Mouse (Mus musculus) midbrain, embryonic 10.5 days (tissue): Measurements from ENCODE around the gene Ubxn1. TPM values are rescaled to one million over a fixed set of nuclear protein-coding genes. Genes with fewer than 3 reads are reported as not detected.
A peak's percentile ranks its signal among the peaks of the same experiment; 100 is the strongest.

ENCODE experiments used
- DNase-seq: peaks from one replicate; pipeline ENCODE4 v3.0.0-alpha.2; 2017; ENCODE audit warnings: low spot score
- H3K27ac ChIP-seq: fragments of 300-500 bp; sonication (generic); replicated peaks from 2 replicates; pipeline ENCODE4 v1.5.1; 2016; ENCODE audit warnings: mild to moderate bottlenecking
- H3K27me3 ChIP-seq: fragments of 300-500 bp; sonication (generic); 2 replicates; pipeline ENCODE4 v1.6.1; 2016; ENCODE audit warnings: low read depth, mild to moderate bottlenecking; ENCODE audit not compliant: poor library complexity, severe bottlenecking
- H3K36me3 ChIP-seq: fragments of 300-500 bp; sonication (generic); 2 replicates; pipeline ENCODE4 v1.6.1; 2016; ENCODE audit warnings: mild to moderate bottlenecking, moderate library complexity
- H3K4me1 ChIP-seq: fragments of 300-500 bp; sonication (generic); 2 replicates; pipeline ENCODE4 v1.6.1; 2016
- H3K4me3 ChIP-seq: fragments of 300-500 bp; sonication (generic); 2 replicates; pipeline ENCODE4 v1.5.1; 2016; ENCODE audit warnings: mild to moderate bottlenecking, moderate library complexity
- H3K9me3 ChIP-seq: fragments of 300-500 bp; sonication (generic); replicated peaks from 2 replicates; pipeline ENCODE4 v1.6.1; 2016; ENCODE audit warnings: mild to moderate bottlenecking
- WGBS: fragments of 180-500 bp; shearing (Covaris S2); methylation state at CpG from one replicate; pipeline ENCODE4 v1.1.7; 2016; 5-methylcytosine and 5-hydroxymethylcytosine counted together
- microRNA-seq: library from miRNA; unstranded; fragments of <30 nt; microRNA quantifications from one replicate; pipeline ENCODE4, GENCODE M21; 2017
- polyA plus RNA-seq: library from polyadenylated mRNA; unstranded; fragments of >200 nt; fragmentation: Nextera tagmentation; extraction: Ambion mirVana; gene quantifications from 2 replicates; pipeline ENCODE4 v1.2.1, GENCODE M21; 2016

Ubxn1 gene
- polyA plus RNA-seq, 1 experiment from 2014 or later, result 205 TPM

GRCm38 (mm10) chr19:8921741-8922140 lies 50.4 kb downstream of the Ubxn1 start:
- DNase-seq, result no peak
- Histone ChIP-seq H3K27me3 (no peaks in the 10 kb centered on the region), H3K36me3 (peaks cover 45% of the 10 kb centered on the region), H3K4me3 (peak overlapping the region; percentile 90; the same call in 1 of the 2 replicates), H3K4me1 (peaks cover 18% of the 10 kb centered on the region), H3K9me3 (no peaks in the 10 kb centered on the region), H3K27ac (no peak overlapping the region)
- WGBS, result 80% methylated on average over 9 of the region's 9 CpGs

Small RNA genes lying within 50 kb of the gene (microRNA-seq; reads per million reads assigned to microRNA genes)
- gene Mir5136, result not detected

Other genes starting within 250 kb of the Ubxn1 start
- gene Chrm1, start 207.7 kb upstream of the Ubxn1 start, polyA plus RNA-seq, result not detected in 2 replicates
- gene Slc3a2, start 148.1 kb upstream of the Ubxn1 start, polyA plus RNA-seq, result 139 and 144 TPM in 2 replicates
- 105 and 121 TPM in 2 replicates for gene Wdr74, start 135.7 kb upstream of the Ubxn1 start, polyA plus RNA-seq
- 3.2 and 3.3 TPM in 2 replicates for gene 1700092M07Rik, start 130.8 kb upstream of the Ubxn1 start, polyA plus RNA-seq
- 94.9 and 103 TPM in 2 replicates for gene Stx5a, start 130.1 kb upstream of the Ubxn1 start, polyA plus RNA-seq
- 253 and 282 TPM in 2 replicates for gene Nxf1, start 114.4 kb upstream of the Ubxn1 start, polyA plus RNA-seq
- gene Tmem223, start 100.5 kb upstream of the Ubxn1 start, polyA plus RNA-seq, result 189 and 205 TPM in 2 replicates
- 50.0 and 55.2 TPM in 2 replicates for gene Tmem179b, start 97.0 kb upstream of the Ubxn1 start, polyA plus RNA-seq
- gene Taf6l, start 85.1 kb upstream of the Ubxn1 start, polyA plus RNA-seq, result 47.5 and 47.6 TPM in 2 replicates
- 169 and 176 TPM in 2 replicates for gene Polr2g, start 72.9 kb upstream of the Ubxn1 start, polyA plus RNA-seq
- gene Zbtb3, start 68.9 kb upstream of the Ubxn1 start, polyA plus RNA-seq, result 7.5 and 7.8 TPM in 2 replicates
- gene Ttc9c, start 52.2 kb upstream of the Ubxn1 start, polyA plus RNA-seq, result 69.0 and 74.5 TPM in 2 replicates
- 4.3 and 4.4 TPM in 2 replicates for gene Hnrnpul2, start 51.5 kb upstream of the Ubxn1 start, polyA plus RNA-seq
- not detected in 2 replicates for gene AC129217.1, start 41.7 kb upstream of the Ubxn1 start, polyA plus RNA-seq
- 55.2 and 63.4 TPM in 2 replicates for gene Bscl2, start 34.0 kb upstream of the Ubxn1 start, polyA plus RNA-seq
- gene Gng3, start 32.3 kb upstream of the Ubxn1 start, polyA plus RNA-seq, result 60.0 and 104 TPM in 2 replicates
- 0.57 TPM in 2 replicates for gene Lrrn4cl, start 20.7 kb upstream of the Ubxn1 start, polyA plus RNA-seq
- gene Uqcc3, start 9.4 kb downstream of the Ubxn1 start, polyA plus RNA-seq, result 58.2 and 61.1 TPM in 2 replicates
- gene Lbhd1, start 12.2 kb downstream of the Ubxn1 start, polyA plus RNA-seq, result 110 and 133 TPM in 2 replicates
- not detected in 2 replicates for gene Gm49403, start 12.4 kb downstream of the Ubxn1 start, polyA plus RNA-seq
- gene 1810009A15Rik, start 17.4 kb downstream of the Ubxn1 start, polyA plus RNA-seq, result 134 and 159 TPM in 2 replicates
- gene Gm49416, start 17.4 kb downstream of the Ubxn1 start, polyA plus RNA-seq, result 0.17 TPM in 1 of 2 replicates, not detected in the other
- gene Ints5, start 21.5 kb downstream of the Ubxn1 start, polyA plus RNA-seq, result 54.8 and 56.7 TPM in 2 replicates
- gene Ganab, start 26.6 kb downstream of the Ubxn1 start, polyA plus RNA-seq, result 118 and 120 TPM in 2 replicates
- 58.7 and 64.0 TPM in 2 replicates for gene B3gat3, start 48.9 kb downstream of the Ubxn1 start, polyA plus RNA-seq
- gene Rom1, start 57.9 kb downstream of the Ubxn1 start, polyA plus RNA-seq, result 3.5 and 4.2 TPM in 2 replicates
- 22.9 and 23.5 TPM in 2 replicates for gene Eml3, start 58.1 kb downstream of the Ubxn1 start, polyA plus RNA-seq
- 178 and 191 TPM in 2 replicates for gene Mta2, start 70.4 kb downstream of the Ubxn1 start, polyA plus RNA-seq
- gene Tut1, start 82.4 kb downstream of the Ubxn1 start, polyA plus RNA-seq, result 36.5 and 40.2 TPM in 2 replicates
- 438 and 514 TPM in 2 replicates for gene Eef1g, start 95.5 kb downstream of the Ubxn1 start, polyA plus RNA-seq
- gene Ahnak, start 117.8 kb downstream of the Ubxn1 start, polyA plus RNA-seq, result 6.6 and 8.8 TPM in 2 replicates
- not detected in 2 replicates for gene Scgb1a1, start 216.5 kb downstream of the Ubxn1 start, polyA plus RNA-seq